Mouse (Mus musculus) frontal cortex, postnatal 36 days (tissue): ENCODE data around the gene Vpreb2.
"Not testable (repeated sequence)": the region's sequence is repeated elsewhere in the genome, so short reads cannot be mapped to it uniquely, and the experiment has no call there.

Source experiments
- DNase-seq, 2 experiments: peaks; one replicate each; pipeline ENCODE4 v3.0.0; 2022; ENCODE audit warnings: low spot score in 2 of 2

Vpreb2 gene

DNA sequence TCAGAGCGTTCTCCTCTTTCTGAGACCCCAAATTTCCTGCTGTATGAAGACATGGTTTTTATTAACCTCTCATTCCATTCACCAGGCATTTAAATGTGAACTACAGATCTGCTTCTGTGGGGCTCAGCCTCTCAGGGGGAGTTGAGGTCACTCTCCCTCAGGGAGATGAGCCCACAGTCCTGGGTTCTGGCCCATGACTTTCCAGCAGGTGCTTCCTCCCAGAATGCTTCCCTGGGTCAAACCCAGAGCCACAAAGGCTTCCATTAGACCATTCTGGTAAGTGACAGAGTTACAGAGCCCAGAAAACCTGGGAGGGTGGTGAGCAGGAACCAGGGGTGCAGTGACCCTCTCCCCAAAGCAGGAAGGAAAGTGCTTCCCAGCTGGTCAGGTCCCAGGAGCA is at the start of gene Vpreb2:
TSS of gene Vpreb2 (plus strand) at position 301 of the 400 bp plus-strand sequence.
- DNase-seq: no peak

- DNase-seq: no peak
These were observed 48.2 kb upstream of the Vpreb2 start for GRCm38 (mm10) chr16:17931906-17932460.

- no peak for DNase-seq
These were observed 46.4 kb upstream of the Vpreb2 start for GRCm38 (mm10) chr16:17933594-17934444.

DNA sequence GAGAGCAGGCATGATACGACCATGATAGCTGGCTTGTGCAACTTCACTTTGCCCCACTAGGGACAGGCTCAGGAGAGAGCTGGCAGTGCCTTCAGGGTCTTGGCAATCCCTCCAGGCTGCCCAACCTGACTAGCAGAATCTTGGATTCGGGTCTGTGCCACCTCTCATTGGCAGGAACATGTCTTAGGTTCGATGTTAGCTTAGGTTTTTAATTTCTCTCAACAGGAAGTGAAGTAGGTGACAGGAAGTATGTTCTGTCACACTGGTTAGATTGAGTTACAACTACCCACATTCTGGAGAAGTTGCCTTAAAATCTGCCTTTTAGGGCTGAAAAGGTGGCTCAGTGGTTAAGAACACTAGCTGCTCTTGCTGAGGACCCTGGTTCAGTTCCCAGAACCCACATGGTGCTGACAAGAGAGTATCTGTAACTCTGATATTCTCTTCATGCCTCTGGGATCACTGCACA is 45.8 kb upstream of the Vpreb2 start:
- DNase-seq: no peak

GRCm38 (mm10) chr16:17936776-17937175 is 43.5 kb upstream of the Vpreb2 start:
- no peak for DNase-seq

- no peak for DNase-seq
These were observed 42.0 kb upstream of the Vpreb2 start for GRCm38 (mm10) chr16:17938187-17938586.

GRCm38 (mm10) chr16:17938821-17939220 is 41.4 kb upstream of the Vpreb2 start:
- peak in 1 of 2 experiments; percentile 50 for DNase-seq

- no peak for DNase-seq
These were observed 40.9 kb upstream of the Vpreb2 start for GRCm38 (mm10) chr16:17939255-17939751.

GRCm38 (mm10) chr16:17943466-17943865 is 36.8 kb upstream of the Vpreb2 start:
- DNase-seq: no peak

GRCm38 (mm10) chr16:17945081-17945831 is 35.0 kb upstream of the Vpreb2 start:
- DNase-seq: no peak

- DNase-seq: no peak
These were observed 30.8 kb upstream of the Vpreb2 start for GRCm38 (mm10) chr16:17949421-17949877.

GRCm38 (mm10) chr16:17950068-17950467 is 30.2 kb upstream of the Vpreb2 start:
- no peak for DNase-seq

DNA sequence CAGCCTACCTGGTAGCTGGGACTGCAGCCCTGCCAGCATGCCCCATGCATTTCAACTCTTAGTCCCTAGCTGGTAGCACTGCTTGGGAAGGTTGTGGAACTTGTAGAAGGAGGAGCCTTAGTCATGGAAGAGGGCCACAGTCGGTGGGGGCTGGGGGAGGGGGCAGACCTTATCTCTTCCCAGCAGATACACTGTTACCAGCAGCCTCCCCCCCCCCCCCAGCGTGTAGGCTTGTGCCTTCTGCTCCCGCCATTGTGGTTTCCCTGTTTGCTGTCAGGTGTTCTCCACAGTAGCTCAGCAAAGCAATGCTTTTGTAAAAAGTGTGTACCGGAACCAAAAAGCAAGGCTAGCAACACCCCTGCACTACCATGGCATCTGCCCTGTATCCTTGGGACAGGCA is 28.6 kb upstream of the Vpreb2 start:
- no peak for DNase-seq

- not testable (repeated sequence) for DNase-seq
These were observed 24.1 kb upstream of the Vpreb2 start for GRCm38 (mm10) chr16:17956052-17956638.

GRCm38 (mm10) chr16:17962091-17962490 is 18.1 kb upstream of the Vpreb2 start:
- DNase-seq: no peak

- no peak for DNase-seq
These were observed 8.4 kb upstream of the Vpreb2 start for GRCm38 (mm10) chr16:17971853-17972252.

GRCm38 (mm10) chr16:17977840-17978239 is 2.4 kb upstream of the Vpreb2 start:
- DNase-seq: not testable (repeated sequence)

DNA sequence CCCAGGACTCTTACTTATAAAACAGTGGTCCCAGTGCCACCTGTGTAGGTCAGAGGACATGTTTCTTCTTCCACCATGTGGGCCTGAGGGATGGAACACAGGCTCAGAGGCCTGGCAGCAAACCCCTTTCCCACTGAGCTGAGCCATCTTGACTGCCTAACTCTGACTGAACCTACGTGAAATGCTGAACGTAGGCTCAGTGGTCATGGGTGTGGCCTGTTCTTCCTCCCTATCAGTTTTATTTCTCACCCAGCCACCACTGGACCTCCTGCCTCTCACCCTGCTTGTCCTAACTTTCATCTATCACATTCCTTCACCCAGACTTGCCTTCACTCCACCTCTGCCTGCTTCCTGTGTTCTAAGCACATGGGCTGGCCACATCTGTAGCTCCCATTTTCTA is 3.0 kb downstream of the Vpreb2 start:
- no peak for DNase-seq

DNA sequence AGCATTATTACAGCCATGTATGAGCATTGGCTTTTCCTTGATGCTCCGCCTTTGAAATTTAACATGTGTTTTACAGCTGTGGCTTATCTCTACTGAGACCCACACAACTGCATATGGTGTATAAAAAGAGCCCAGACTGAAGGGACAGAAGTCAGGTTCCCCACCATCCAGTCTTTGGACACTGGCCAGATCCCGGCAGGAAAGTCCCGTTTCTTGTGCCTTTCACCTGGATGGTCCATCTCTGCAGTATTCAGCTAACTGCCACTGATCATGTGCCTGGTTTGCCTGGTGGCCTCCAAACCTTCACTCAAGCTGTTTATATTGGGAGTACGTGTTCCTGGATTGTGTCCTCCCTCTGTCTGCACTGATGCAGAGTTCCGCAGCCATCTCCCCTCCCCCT is 4.0 kb downstream of the Vpreb2 start:
- DNase-seq: no peak

GRCm38 (mm10) chr16:17985078-17985477 is 4.8 kb downstream of the Vpreb2 start:
- DNase-seq: no peak

DNA sequence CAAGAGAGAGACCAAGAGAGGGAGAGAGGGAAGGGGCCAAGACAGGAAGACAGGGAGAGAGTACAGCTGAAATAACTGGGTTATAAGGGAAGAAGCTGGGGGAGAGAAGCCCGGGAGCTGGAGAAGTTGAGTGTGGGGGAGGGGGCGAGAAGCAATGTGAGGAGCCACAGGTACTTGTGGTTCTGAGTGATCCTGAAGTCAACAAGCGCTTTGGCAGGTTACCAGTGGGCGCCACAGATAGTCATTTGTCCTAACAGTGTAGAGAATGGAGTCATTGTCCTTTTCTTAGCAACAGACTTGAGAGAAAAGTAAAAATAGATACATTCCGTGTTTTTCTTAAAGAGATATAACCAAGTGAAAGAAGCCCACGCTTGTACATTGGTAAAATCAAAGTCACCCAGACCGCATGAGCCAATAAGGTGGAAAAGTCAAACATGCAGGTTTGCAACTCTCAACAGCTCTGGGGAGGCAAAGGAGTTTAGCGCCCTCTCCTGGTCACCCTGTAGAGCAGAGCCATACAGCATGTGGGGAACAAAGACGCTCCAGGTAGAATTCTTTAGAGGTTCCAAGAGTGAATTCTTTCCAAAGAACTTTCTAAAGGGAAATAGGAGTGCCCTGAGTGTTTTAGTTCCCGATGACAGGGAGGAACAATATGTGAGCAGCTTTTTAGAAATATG is 6.4 kb downstream of the Vpreb2 start:
- DNase-seq: peak; percentile 49 to 50
